Mouse (Mus musculus): ENCODE data around the gene Chdh.

DNA sequence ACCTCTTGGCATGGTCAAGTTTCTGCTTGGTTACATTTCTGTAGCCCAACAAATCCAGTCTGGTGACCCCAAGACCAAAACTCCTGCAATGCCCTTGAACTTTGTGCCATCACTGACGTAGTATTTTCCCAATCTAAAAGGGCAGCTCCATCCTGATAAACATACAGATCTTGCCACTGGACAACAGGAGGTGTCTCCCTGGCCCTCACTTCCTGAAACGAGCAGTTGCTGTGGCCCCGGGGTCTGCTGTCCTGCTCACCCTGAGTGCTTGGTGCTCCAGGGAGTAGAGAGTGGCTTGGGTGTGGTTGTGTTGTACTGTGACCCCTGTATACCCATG lies 9.4 kb upstream of the Chdh start:
- no peak for TF ChIP-seq POLR2A (IDR thresholded peaks at IDR 0.05; ENCODE audit: insufficient read length, low read depth)
- TF ChIP-seq MYOD1 (IDR thresholded peaks at IDR 0.05; ENCODE audit: control insufficient read depth in 1 of 3, insufficient read length in 2 of 3, low read depth in 2 of 3), result no peak
- TF ChIP-seq TCF12 (IDR thresholded peaks at IDR 0.05; ENCODE audit: insufficient read depth, poor library complexity, severe bottlenecking), result no peak

All from myocyte (in vitro differentiated cells).